Mouse (Mus musculus) layer of hippocampus, adult 9-11 months (tissue): ENCODE data around the gene Lcn11.

Experiments
- DNase-seq: peaks from one replicate; pipeline ENCODE4 v3.0.0; 2022

The Lcn11 gene

GRCm38 (mm10) chr2:25828344-25828947, 51.6 kb downstream of the Lcn11 start:
- DNase-seq, result no peak
